Mouse (Mus musculus) monocyte, adult 2 months (primary cell): ENCODE measurements around the gene Pdcd1.
A peak's percentile ranks its signal among the peaks of the same experiment; 100 is the strongest.

Experiments used
- DNase-seq, 2 experiments: peaks; one replicate each; pipeline ENCODE4 v3.0.0; 2022; ENCODE audit warnings: low spot score in 2 of 2, low read depth in 1 of 2

Gene Pdcd1

GRCm38 (mm10) chr1:94052373-94052772 is at the start of gene Pdcd1:
Gene Pdcd1 (minus strand): TSS chr1:94052553.
- DNase-seq = no peak

GRCm38 (mm10) chr1:94091788-94092187 is 39.4 kb upstream of the Pdcd1 start:
- no peak for DNase-seq

- DNase-seq = no peak
Observed at GRCm38 (mm10) chr1:94086311-94086898, 34.1 kb upstream of the Pdcd1 start.

- no peak for DNase-seq
Observed at GRCm38 (mm10) chr1:94085324-94086105, 33.2 kb upstream of the Pdcd1 start.

- DNase-seq = no peak
Observed at GRCm38 (mm10) chr1:94081761-94082160, 29.4 kb upstream of the Pdcd1 start.

GRCm38 (mm10) chr1:94081191-94081590 is 28.8 kb upstream of the Pdcd1 start:
- no peak for DNase-seq

- no peak for DNase-seq
Observed at GRCm38 (mm10) chr1:94080718-94081117, 28.4 kb upstream of the Pdcd1 start.

- DNase-seq = peak; percentile 55 to 76
Observed at GRCm38 (mm10) chr1:94078835-94079440, 26.6 kb upstream of the Pdcd1 start.

GRCm38 (mm10) chr1:94078314-94078713 is 26.0 kb upstream of the Pdcd1 start:
- DNase-seq = peak in 1 of 2 experiments; percentile 61

GRCm38 (mm10) chr1:94076702-94077101 is 24.3 kb upstream of the Pdcd1 start:
- no peak for DNase-seq

- no peak for DNase-seq
Observed at GRCm38 (mm10) chr1:94074756-94075155, 22.4 kb upstream of the Pdcd1 start.

GRCm38 (mm10) chr1:94058281-94058680 is 5.9 kb upstream of the Pdcd1 start:
- DNase-seq = peak in 1 of 2 experiments; percentile 26

GRCm38 (mm10) chr1:94057401-94057800 is 5.0 kb upstream of the Pdcd1 start:
- no peak for DNase-seq

GRCm38 (mm10) chr1:94055966-94056365 is 3.6 kb upstream of the Pdcd1 start:
- peak; percentile 20 to 22 for DNase-seq

GRCm38 (mm10) chr1:94054481-94054880 is 2.1 kb upstream of the Pdcd1 start:
- no peak for DNase-seq

- no peak for DNase-seq
Observed at GRCm38 (mm10) chr1:94053530-94054216, 1.3 kb upstream of the Pdcd1 start.

GRCm38 (mm10) chr1:94051104-94051503 is 1.2 kb downstream of the Pdcd1 start:
- DNase-seq = no peak

- DNase-seq = no peak
Observed at GRCm38 (mm10) chr1:94046544-94046943, 5.8 kb downstream of the Pdcd1 start.

- DNase-seq = no peak
Observed at GRCm38 (mm10) chr1:94045559-94045958, 6.8 kb downstream of the Pdcd1 start.

- no peak for DNase-seq
Observed at GRCm38 (mm10) chr1:94040391-94040790, 12.0 kb downstream of the Pdcd1 start.

- peak; percentile 43 to 73 for DNase-seq
Observed at GRCm38 (mm10) chr1:94034984-94035743, 17.2 kb downstream of the Pdcd1 start.
